Mouse (Mus musculus): ENCODE results near the gene Pbld2. TPM values are rescaled to one million over a fixed set of nuclear protein-coding genes. Genes with fewer than 3 reads are reported as not detected.

The Pbld2 gene
- total and polyA plus RNA-seq, 3 experiments = 0.15 TPM; not detected in 1

- TF ChIP-seq NRF1 (IDR thresholded peaks at IDR 0.05; ENCODE audit: insufficient read depth, low read depth, low read length, poor library complexity, severe bottlenecking) (no peak), CHD2 (IDR thresholded peaks at IDR 0.05; ENCODE audit: low read length) (no peak), ZKSCAN1 (IDR thresholded peaks at IDR 0.05; ENCODE audit: low read depth, low read length) (no peak), TAL1 (IDR thresholded peaks at IDR 0.05; ENCODE audit: low read length) (peak; percentile 25; the same call in 1 of the 2 replicates), MYC (IDR thresholded peaks at IDR 0.05; ENCODE audit: low read depth, low read length) (no peak), RCOR1 (IDR thresholded peaks at IDR 0.05; ENCODE audit: low read depth, low read length) (no peak), GABPA (IDR thresholded peaks at IDR 0.05; ENCODE audit: low read depth, low read length) (no peak)
Measured at GRCm38 (mm10) chr10:63013476-63013875, 10.6 kb upstream of the Pbld2 start (continued).

GRCm38 (mm10) chr10:63014168-63014567 lies 9.9 kb upstream of the Pbld2 start:
- no peaks in the 10 kb centered on the region for H3K9me3 ChIP-seq (replicated peaks; ENCODE audit: insufficient read depth, low read length)
- peaks cover 9 to 21% of the 10 kb centered on the region in 2 experiments for H3K4me1 ChIP-seq (ENCODE audit: control insufficient read depth in 1 of 2, insufficient read depth in 2 of 2, low read length in 2 of 2)
- H3K79me2 ChIP-seq (ENCODE audit: control insufficient read depth, insufficient read depth, low read length, poor library complexity) = peaks cover 5% of the 10 kb centered on the region
- no peak overlapping the region for H3K4me3 ChIP-seq (ENCODE audit: control insufficient read depth in 1 of 2, insufficient read depth in 1 of 2, low read depth in 2 of 2, low read length in 2 of 2)
- H3K27ac ChIP-seq (ENCODE audit: control insufficient read depth, low read depth, low read length) = no peak overlapping the region
- H3K27me3 ChIP-seq (ENCODE audit: control insufficient read depth in 1 of 2, insufficient read depth in 2 of 2, low read length in 2 of 2) = no peaks in the 10 kb centered on the region
- H3K36me3 ChIP-seq (ENCODE audit: control insufficient read depth in 1 of 2, insufficient read depth in 2 of 2, low read length in 2 of 2) = peaks cover 23 to 35% of the 10 kb centered on the region in 2 experiments
- no peak for DNase-seq (ENCODE audit: low read depth, low spot score)
- TF ChIP-seq GABPA (IDR thresholded peaks at IDR 0.05; ENCODE audit: low read depth, low read length) = no peak
- no peak for TF ChIP-seq RAD21 (IDR thresholded peaks at IDR 0.05; ENCODE audit: low read depth, low read length)
- no peak for TF ChIP-seq SMC3 (IDR thresholded peaks at IDR 0.05; ENCODE audit: low read depth, low read length)
- TF ChIP-seq ZMIZ1 (IDR thresholded peaks at IDR 0.05; ENCODE audit: low read depth, low read length) = no peak
- TF ChIP-seq ZKSCAN1 (IDR thresholded peaks at IDR 0.05; ENCODE audit: low read depth, low read length) = no peak
- TF ChIP-seq MXI1 (IDR thresholded peaks at IDR 0.05; ENCODE audit: low read depth, low read length) = no peak
- TF ChIP-seq NELFE (IDR thresholded peaks at IDR 0.05; ENCODE audit: low read depth, low read length) = no peak
- TF ChIP-seq POLR2AphosphoS5 (IDR thresholded peaks at IDR 0.05; ENCODE audit: borderline replicate concordance, low read depth, low read length) = no peak
- TF ChIP-seq GATA1 (IDR thresholded peaks at IDR 0.05; ENCODE audit: low read depth, low read length) = no peak
- no peak for TF ChIP-seq POLR2A (IDR thresholded peaks at IDR 0.05; ENCODE audit: control insufficient read depth in 1 of 2, insufficient read depth in 1 of 2, low read depth in 1 of 2, low read length in 2 of 2, poor library complexity in 1 of 2)
- no peak for TF ChIP-seq MYB (IDR thresholded peaks at IDR 0.05; ENCODE audit: low read depth, low read length)
- no peak for TF ChIP-seq CTCF (IDR thresholded peaks at IDR 0.05 in 2 of 3, conservative IDR thresholded peaks at IDR 0.05 in 1 of 3; ENCODE audit: control insufficient read depth in 1 of 3, insufficient read depth in 1 of 3, low read depth in 2 of 3, low read length in 3 of 3, poor library complexity in 1 of 3, severe bottlenecking in 1 of 3)
- H3K9ac ChIP-seq (ENCODE audit: control insufficient read depth, low read depth, low read length, poor library complexity, severe bottlenecking) = no peak overlapping the region

DNA sequence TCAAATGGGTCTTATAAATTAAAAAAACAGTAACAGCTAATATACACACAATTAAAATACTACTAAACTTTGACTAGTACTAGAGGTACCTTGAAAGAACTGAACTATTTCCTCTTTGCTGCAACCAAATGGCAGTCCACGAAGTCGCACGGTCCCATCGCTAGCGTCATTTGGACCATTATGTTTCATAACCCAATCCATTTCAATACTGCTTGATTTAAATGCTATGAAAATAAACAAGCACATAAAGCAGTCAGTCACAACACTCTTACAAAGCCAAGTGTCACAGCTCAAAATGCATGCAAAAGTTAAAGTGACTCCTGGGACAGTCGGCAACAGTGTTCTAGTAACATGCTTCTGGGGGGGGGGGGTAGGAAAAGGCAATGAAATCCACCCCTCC lies 4.8 kb upstream of the Pbld2 start:
- Histone ChIP-seq H3K4me3 (ENCODE audit: control insufficient read depth in 1 of 2, insufficient read depth in 1 of 2, low read depth in 2 of 2, low read length in 2 of 2) (no peak overlapping the region), H3K4me1 (ENCODE audit: control insufficient read depth in 1 of 2, insufficient read depth in 2 of 2, low read length in 2 of 2) (peaks cover 2 to 6% of the 10 kb centered on the region in 2 experiments), H3K27me3 (ENCODE audit: control insufficient read depth in 1 of 2, insufficient read depth in 2 of 2, low read length in 2 of 2) (no peaks in the 10 kb centered on the region), H3K79me2 (ENCODE audit: control insufficient read depth, insufficient read depth, low read length, poor library complexity) (peaks cover 43% of the 10 kb centered on the region), H3K9me3 (replicated peaks; ENCODE audit: insufficient read depth, low read length) (no peaks in the 10 kb centered on the region), H3K9ac (ENCODE audit: control insufficient read depth, low read depth, low read length, poor library complexity, severe bottlenecking) (no peak overlapping the region), H3K36me3 (ENCODE audit: control insufficient read depth in 1 of 2, insufficient read depth in 2 of 2, low read length in 2 of 2) (peaks cover 18 to 20% of the 10 kb centered on the region in 2 experiments), H3K27ac (ENCODE audit: control insufficient read depth, low read depth, low read length) (no peak overlapping the region)
- no peak for TF ChIP-seq GABPA (IDR thresholded peaks at IDR 0.05; ENCODE audit: low read depth, low read length)
- no peak for TF ChIP-seq MEF2A (IDR thresholded peaks at IDR 0.05; ENCODE audit: extremely low read depth, insufficient replicate concordance, low read depth, low read length, poor library complexity, severe bottlenecking)
- TF ChIP-seq SIN3A (IDR thresholded peaks at IDR 0.05; ENCODE audit: low read length) = no peak
- TF ChIP-seq MAX (IDR thresholded peaks at IDR 0.05; ENCODE audit: low read length) = no peak
- no peak for TF ChIP-seq CHD1 (IDR thresholded peaks at IDR 0.05; ENCODE audit: low read depth, low read length)
- TF ChIP-seq MAZ (IDR thresholded peaks at IDR 0.05; ENCODE audit: low read depth, low read length) = no peak
- TF ChIP-seq TCF12 (IDR thresholded peaks at IDR 0.05; ENCODE audit: low read depth, low read length) = no peak
- DNase-seq (ENCODE audit: low read depth, low spot score) = no peak

Measured in MEL (cell line).